Mouse (Mus musculus): ENCODE data around the gene Erbb3. TPM values are rescaled to one million over a fixed set of nuclear protein-coding genes. Genes with fewer than 3 reads are reported as not detected.

Gene Erbb3
- polyA plus RNA-seq, 1 experiment from 2014 or later, result 1.2 TPM

DNA sequence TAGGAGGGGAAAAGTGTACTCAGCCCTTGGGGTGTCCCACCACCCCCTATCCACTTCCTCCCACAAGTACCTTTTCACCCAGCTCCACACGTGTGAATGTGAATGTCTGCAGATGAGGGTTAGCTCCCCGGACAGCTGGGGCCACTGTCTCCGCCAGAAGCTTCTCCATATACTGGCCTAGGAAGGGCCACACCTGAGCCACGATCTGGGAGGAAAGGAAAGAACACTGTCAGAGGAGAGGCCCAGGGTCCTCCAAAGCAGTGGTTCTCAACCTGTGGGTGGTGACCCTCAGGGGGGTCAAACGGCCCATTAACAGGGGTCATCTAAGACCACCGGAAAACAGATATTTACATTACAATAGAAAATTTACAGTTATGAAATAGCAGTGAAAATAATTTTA lies 67.1 kb downstream of the Erbb3 start:
- Histone ChIP-seq H3K9ac (ENCODE audit: low read length) (no peak overlapping the region), H3K4me3 (ENCODE audit: low read depth, low read length) (no peak overlapping the region), H3K27me3 (ENCODE audit: control insufficient read depth, insufficient read depth, low read length) (peaks cover 28% of the 10 kb centered on the region), H3K4me2 (ENCODE audit: low read depth, low read length, severe bottlenecking) (no peak overlapping the region), H3K4me1 (replicated peaks; ENCODE audit: control insufficient read depth, insufficient read depth, low read length) (peaks cover 4% of the 10 kb centered on the region; the same call in 1 of the 2 replicates), H3K27ac (ENCODE audit: low read depth, low read length) (no peak overlapping the region), H3K36me3 (ENCODE audit: control insufficient read depth, insufficient read depth, low read length) (no peaks in the 10 kb centered on the region), H3K9me3 (ENCODE audit: control insufficient read depth, low read length) (no peaks in the 10 kb centered on the region)
- 74% methylated on average over 6 of the region's 6 CpGs for WGBS
- DNase-seq (ENCODE audit: low spot score) (no peak), ATAC-seq (replicated peaks; ENCODE audit: low FRiP score) (no peak)

DNA sequence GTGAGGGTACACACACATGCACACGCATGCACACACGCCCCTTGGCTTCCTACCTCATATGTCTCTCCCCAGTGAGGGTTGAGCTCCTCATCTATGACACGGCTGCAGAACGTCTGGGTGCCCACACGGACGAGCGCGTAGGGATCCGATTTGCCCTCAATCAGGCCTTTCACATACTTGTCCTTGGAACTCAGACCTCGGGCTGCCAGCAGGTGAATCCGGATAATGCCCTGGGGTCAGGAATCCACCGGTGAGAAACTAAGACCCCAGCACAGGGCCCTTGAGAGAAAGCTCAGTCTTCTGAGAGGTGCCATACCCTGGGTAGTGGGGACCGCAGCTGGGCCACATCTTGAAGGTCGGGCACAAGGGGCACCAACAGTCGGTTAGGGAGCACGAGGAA lies 68.9 kb downstream of the Erbb3 start:
- Histone ChIP-seq H3K4me2 (ENCODE audit: low read depth, low read length, severe bottlenecking) (no peak overlapping the region), H3K27me3 (ENCODE audit: control insufficient read depth, insufficient read depth, low read length) (peaks cover 39% of the 10 kb centered on the region), H3K36me3 (ENCODE audit: control insufficient read depth, insufficient read depth, low read length) (no peaks in the 10 kb centered on the region), H3K4me1 (replicated peaks; ENCODE audit: control insufficient read depth, insufficient read depth, low read length) (peaks cover 4% of the 10 kb centered on the region; the same call in 1 of the 2 replicates), H3K4me3 (ENCODE audit: low read depth, low read length) (no peak overlapping the region), H3K27ac (ENCODE audit: low read depth, low read length) (no peak overlapping the region), H3K9ac (ENCODE audit: low read length) (no peak overlapping the region), H3K9me3 (ENCODE audit: control insufficient read depth, low read length) (no peaks in the 10 kb centered on the region)
- ATAC-seq (replicated peaks; ENCODE audit: low FRiP score) (no peak), DNase-seq (ENCODE audit: low spot score) (no peak)
- WGBS, result 86% methylated on average over 16 of the region's 16 CpGs

DNA sequence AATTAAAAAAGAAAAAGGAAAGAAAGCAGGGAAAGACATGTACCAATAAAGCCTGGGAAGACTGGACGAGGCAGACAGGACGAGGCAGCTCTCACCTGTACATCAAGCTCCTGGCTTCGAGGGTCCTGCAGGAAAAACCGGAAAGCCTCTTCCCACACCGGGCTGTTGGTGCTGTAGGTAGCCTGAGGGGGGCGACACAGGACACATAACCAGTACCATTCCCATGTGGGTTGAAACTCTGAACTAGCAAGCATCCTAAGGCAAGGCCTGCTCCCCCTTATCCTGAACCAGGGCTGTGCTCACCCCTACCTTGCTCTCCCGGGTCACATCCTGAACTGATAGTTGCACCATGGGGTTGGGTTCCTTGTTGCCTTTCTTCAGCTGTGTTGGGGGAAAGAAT lies 70.6 kb downstream of the Erbb3 start:
- H3K9me3 ChIP-seq (ENCODE audit: control insufficient read depth, low read length), result no peaks in the 10 kb centered on the region
- H3K4me2 ChIP-seq (ENCODE audit: low read depth, low read length, severe bottlenecking), result no peak overlapping the region
- H3K27me3 ChIP-seq (ENCODE audit: control insufficient read depth, insufficient read depth, low read length), result peaks cover 31% of the 10 kb centered on the region
- H3K9ac ChIP-seq (ENCODE audit: low read length), result no peak overlapping the region
- whole genome bisulfite sequencing, result 71% methylated on average over 7 of the region's 7 CpGs
- DNase-seq (ENCODE audit: low spot score) (peak; percentile 69), ATAC-seq (replicated peaks; ENCODE audit: low FRiP score) (no peak)
- peaks cover under 1% of the 10 kb centered on the region; the same call in 1 of the 2 replicates for H3K4me1 ChIP-seq (replicated peaks; ENCODE audit: control insufficient read depth, insufficient read depth, low read length)
- no peak overlapping the region for H3K27ac ChIP-seq (ENCODE audit: low read depth, low read length)
- no peak overlapping the region for H3K4me3 ChIP-seq (ENCODE audit: low read depth, low read length)
- H3K36me3 ChIP-seq (ENCODE audit: control insufficient read depth, insufficient read depth, low read length), result no peaks in the 10 kb centered on the region

Small RNAs within 50 kb of the gene (microRNA-seq; reads per million reads assigned to microRNA genes)
- gene Gm47275 (ENCODE audit: insufficient number of aligned reads), result not detected
- not detected for gene Mir6917 (ENCODE audit: insufficient number of aligned reads)

Other genes with a start within 250 kb of the Erbb3 start
- 21.0 and 23.1 TPM in 2 replicates for gene Coq10a, start 220.7 kb downstream of the Erbb3 start, polyA plus RNA-seq (2014; fragmentation: Nextera tagmentation; extraction: Ambion mirVana)
- 13.3 and 15.4 TPM in 2 replicates for gene Ankrd52, start 212.5 kb downstream of the Erbb3 start, polyA plus RNA-seq (2014; fragmentation: Nextera tagmentation; extraction: Ambion mirVana)
- gene Slc39a5, start 188.4 kb downstream of the Erbb3 start, polyA plus RNA-seq (2014; fragmentation: Nextera tagmentation; extraction: Ambion mirVana), result 0.24 TPM in 1 of 2 replicates, not detected in the other
- gene Nabp2, start 178.2 kb downstream of the Erbb3 start, polyA plus RNA-seq (2014; fragmentation: Nextera tagmentation; extraction: Ambion mirVana), result 151 TPM in 2 replicates
- gene Rnf41, start 178.0 kb downstream of the Erbb3 start, polyA plus RNA-seq (2014; fragmentation: Nextera tagmentation; extraction: Ambion mirVana), result 41.5 and 47.9 TPM in 2 replicates
- gene Smarcc2, start 130.4 kb downstream of the Erbb3 start, polyA plus RNA-seq (2014; fragmentation: Nextera tagmentation; extraction: Ambion mirVana), result 139 and 144 TPM in 2 replicates
- 620 and 659 TPM in 2 replicates for gene Myl6, start 95.5 kb downstream of the Erbb3 start, polyA plus RNA-seq (2014; fragmentation: Nextera tagmentation; extraction: Ambion mirVana)
- 3.0 and 3.4 TPM in 2 replicates for gene Myl6b, start 91.0 kb downstream of the Erbb3 start, polyA plus RNA-seq (2014; fragmentation: Nextera tagmentation; extraction: Ambion mirVana)
- 15.2 and 18.1 TPM in 2 replicates for gene Esyt1, start 63.8 kb downstream of the Erbb3 start, polyA plus RNA-seq (2014; fragmentation: Nextera tagmentation; extraction: Ambion mirVana)
- 16.3 and 17.5 TPM in 2 replicates for gene Zc3h10, start 41.9 kb downstream of the Erbb3 start, polyA plus RNA-seq (2014; fragmentation: Nextera tagmentation; extraction: Ambion mirVana)
- gene Rpl41, start 40.3 kb downstream of the Erbb3 start, polyA plus RNA-seq (2014; fragmentation: Nextera tagmentation; extraction: Ambion mirVana), result 3,049 and 3,079 TPM in 2 replicates
- 249 and 269 TPM in 2 replicates for gene Pa2g4, start 23.7 kb downstream of the Erbb3 start, polyA plus RNA-seq (2014; fragmentation: Nextera tagmentation; extraction: Ambion mirVana)
- 576 and 629 TPM in 2 replicates for gene Rps26, start 37.1 kb upstream of the Erbb3 start, polyA plus RNA-seq (2014; fragmentation: Nextera tagmentation; extraction: Ambion mirVana)
- gene Ikzf4, start 56.3 kb upstream of the Erbb3 start, polyA plus RNA-seq (2014; fragmentation: Nextera tagmentation; extraction: Ambion mirVana), result 4.1 and 5.8 TPM in 2 replicates
- gene Suox, start 84.4 kb upstream of the Erbb3 start, polyA plus RNA-seq (2014; fragmentation: Nextera tagmentation; extraction: Ambion mirVana), result 10.8 and 11.7 TPM in 2 replicates
- gene Rab5b, start 106.6 kb upstream of the Erbb3 start, polyA plus RNA-seq (2014; fragmentation: Nextera tagmentation; extraction: Ambion mirVana), result 78.8 and 79.1 TPM in 2 replicates
- 1.8 and 4.5 TPM in 2 replicates for gene Pmel, start 114.5 kb upstream of the Erbb3 start, polyA plus RNA-seq (2014; fragmentation: Nextera tagmentation; extraction: Ambion mirVana)
- 119 and 120 TPM in 2 replicates for gene Cdk2, start 115.4 kb upstream of the Erbb3 start, polyA plus RNA-seq (2014; fragmentation: Nextera tagmentation; extraction: Ambion mirVana)
- gene Dgka, start 155.2 kb upstream of the Erbb3 start, polyA plus RNA-seq (2014; fragmentation: Nextera tagmentation; extraction: Ambion mirVana), result 3.9 and 4.0 TPM in 2 replicates
- 47.6 and 51.4 TPM in 2 replicates for gene Pym1, start 158.2 kb upstream of the Erbb3 start, polyA plus RNA-seq (2014; fragmentation: Nextera tagmentation; extraction: Ambion mirVana)
- gene Mmp19, start 201.3 kb upstream of the Erbb3 start, polyA plus RNA-seq (2014; fragmentation: Nextera tagmentation; extraction: Ambion mirVana), result 0.51 and 0.60 TPM in 2 replicates
- gene Dnajc14, start 214.4 kb upstream of the Erbb3 start, polyA plus RNA-seq (2014; fragmentation: Nextera tagmentation; extraction: Ambion mirVana), result 38.6 and 38.8 TPM in 2 replicates
- 22.7 and 24.2 TPM in 2 replicates for gene Tmem198b, start 214.7 kb upstream of the Erbb3 start, polyA plus RNA-seq (2014; fragmentation: Nextera tagmentation; extraction: Ambion mirVana)
- gene Sarnp, start 227.7 kb upstream of the Erbb3 start, polyA plus RNA-seq (2014; fragmentation: Nextera tagmentation; extraction: Ambion mirVana), result 263 and 284 TPM in 2 replicates
- 70.1 and 73.0 TPM in 2 replicates for gene Ormdl2, start 232.0 kb upstream of the Erbb3 start, polyA plus RNA-seq (2014; fragmentation: Nextera tagmentation; extraction: Ambion mirVana)

Data from forebrain, embryonic 11.5 days (tissue).